Mouse (Mus musculus): ENCODE measurements around the gene Qk.

The Qk gene

GRCm38 (mm10) chr17:10266207-10266606 is 53.4 kb downstream of the Qk start:
- no peak for DNase-seq (ENCODE audit: low spot score in 2 of 2)

- no peak for DNase-seq (ENCODE audit: low spot score in 2 of 2)
Observed at GRCm38 (mm10) chr17:10251252-10251958, 68.2 kb downstream of the Qk start.

- DNase-seq (ENCODE audit: low spot score in 2 of 2) = no peak
Observed at GRCm38 (mm10) chr17:10240081-10240480, 79.6 kb downstream of the Qk start.

GRCm38 (mm10) chr17:10236595-10236994 is 83.1 kb downstream of the Qk start:
- DNase-seq (ENCODE audit: low spot score in 2 of 2) = no peak

- no peak for DNase-seq (ENCODE audit: low spot score in 2 of 2)
Observed at GRCm38 (mm10) chr17:10232406-10232805, 87.2 kb downstream of the Qk start.

- DNase-seq (ENCODE audit: low spot score in 2 of 2) = no peak
Observed at GRCm38 (mm10) chr17:10227798-10228538, 91.7 kb downstream of the Qk start.

- DNase-seq (ENCODE audit: low spot score in 2 of 2) = no peak
Observed at GRCm38 (mm10) chr17:10216164-10216563, 103.5 kb downstream of the Qk start.

- no peak for DNase-seq (ENCODE audit: low spot score in 2 of 2)
Observed at GRCm38 (mm10) chr17:10209154-10209777, 110.4 kb downstream of the Qk start.

- no peak for DNase-seq (ENCODE audit: low spot score in 2 of 2)
Observed at GRCm38 (mm10) chr17:10198662-10199061, 121.0 kb downstream of the Qk start.

GRCm38 (mm10) chr17:10198231-10198630 is 121.4 kb downstream of the Qk start:
- no peak for DNase-seq (ENCODE audit: low spot score in 2 of 2)

- DNase-seq (ENCODE audit: low spot score in 2 of 2) = no peak
Observed at GRCm38 (mm10) chr17:10195703-10196102, 124.0 kb downstream of the Qk start.

GRCm38 (mm10) chr17:10190857-10191256 is 128.8 kb downstream of the Qk start:
- DNase-seq (ENCODE audit: low spot score in 2 of 2) = no peak

GRCm38 (mm10) chr17:10188481-10188880 is 131.2 kb downstream of the Qk start:
- no peak for DNase-seq (ENCODE audit: low spot score in 2 of 2)

- DNase-seq (ENCODE audit: low spot score in 2 of 2) = no peak
Observed at GRCm38 (mm10) chr17:10187431-10188020, 132.1 kb downstream of the Qk start.

- no peak for DNase-seq (ENCODE audit: low spot score in 2 of 2)
Observed at GRCm38 (mm10) chr17:10181761-10182160, 137.9 kb downstream of the Qk start.

- DNase-seq (ENCODE audit: low spot score in 2 of 2) = no peak
Observed at GRCm38 (mm10) chr17:10177096-10177495, 142.6 kb downstream of the Qk start.

GRCm38 (mm10) chr17:10161258-10161657 is 158.4 kb downstream of the Qk start:
- no peak for DNase-seq (ENCODE audit: low spot score in 2 of 2)

- no peak for DNase-seq (ENCODE audit: low spot score in 2 of 2)
Observed at GRCm38 (mm10) chr17:10160415-10160814, 159.2 kb downstream of the Qk start.

GRCm38 (mm10) chr17:10152808-10153413 is 166.7 kb downstream of the Qk start:
- no peak for DNase-seq (ENCODE audit: low spot score in 2 of 2)
